Mouse (Mus musculus) stomach, embryonic 14.5 days (tissue): ENCODE measurements around the gene Psmd11. TPM values are rescaled to one million over a fixed set of nuclear protein-coding genes. Genes with fewer than 3 reads are reported as not detected.

ENCODE experiments used
- ATAC-seq: fragments of 200-750 bp; cut with Nextera tagmentation; 2 replicates; pipeline ENCODE4 v1.8.0; 2017; ENCODE audit warnings: low read depth, moderate TSS enrichment; ENCODE audit not compliant: insufficient number of reproducible peaks, insufficient read depth, low FRiP score
- H3K27ac ChIP-seq: fragments of 300-500 bp; sonication (generic); 2 replicates; pipeline ENCODE4 v1.5.1; 2014; ENCODE audit warnings: mild to moderate bottlenecking, low read length, moderate library complexity, mixed read lengths
- H3K27me3 ChIP-seq: fragments of 300-500 bp; sonication (generic); 2 replicates; pipeline ENCODE4 v1.6.1; 2014; ENCODE audit warnings: low read length, control low read depth, mixed read lengths; ENCODE audit not compliant: control insufficient read depth, insufficient read depth
- H3K36me3 ChIP-seq: fragments of 300-500 bp; sonication (generic); 2 replicates; pipeline ENCODE4 v1.6.1; 2014; ENCODE audit warnings: mild to moderate bottlenecking, control low read depth, low read length, moderate library complexity, mixed read lengths; ENCODE audit not compliant: control insufficient read depth, insufficient read depth
- H3K4me1 ChIP-seq: fragments of 300-500 bp; sonication (generic); 2 replicates; pipeline ENCODE4 v1.6.1; 2014; ENCODE audit warnings: low read length, control low read depth, mixed read lengths; ENCODE audit not compliant: control insufficient read depth, insufficient read depth
- H3K4me2 ChIP-seq: fragments of 300-500 bp; sonication (generic); replicated peaks from 2 replicates; pipeline ENCODE4 v1.6.1; 2014; ENCODE audit warnings: low read depth, low read length, control low read depth
- H3K4me3 ChIP-seq: fragments of 300-500 bp; sonication (generic); 2 replicates; pipeline ENCODE4 v1.5.1; 2014; ENCODE audit warnings: low read depth, low read length, control low read depth
- H3K9ac ChIP-seq: fragments of 300-500 bp; sonication (generic); replicated peaks from 2 replicates; pipeline ENCODE4 v1.6.1; 2014; ENCODE audit warnings: low read depth, mild to moderate bottlenecking, control low read depth, low read length, moderate library complexity, mixed read lengths
- H3K9me3 ChIP-seq: fragments of 300-500 bp; sonication (generic); 2 replicates; pipeline ENCODE4 v1.6.1; 2016; ENCODE audit warnings: low read depth, low read length, control low read depth; ENCODE audit not compliant: control insufficient read depth
- WGBS: fragments of 180-500 bp; shearing (Covaris S2); extraction: QIAGEN DNeasy Blood & Tissue Kit; methylation state at CpG from one replicate; pipeline ENCODE4 v1.1.7; 2014; 5-methylcytosine and 5-hydroxymethylcytosine counted together
- polyA plus RNA-seq: library from polyadenylated mRNA; unstranded; fragments of >200 nt; fragmentation: Nextera tagmentation; extraction: Ambion mirVana; gene quantifications from 2 replicates; pipeline ENCODE4 v1.2.1, GENCODE M21; 2014

The Psmd11 gene
- polyA plus RNA-seq, 1 experiment from 2014 or later = 278 TPM

- Histone ChIP-seq H3K27me3 (no peaks in the 10 kb centered on the region), H3K9me3 (no peaks in the 10 kb centered on the region), H3K36me3 (no peaks in the 10 kb centered on the region), H3K9ac (no peak overlapping the region), H3K4me1 (0 out of 2 replicates have a peak, but pooled peaks cover 3% of the 10 kb centered on the region), H3K4me2 (no peak overlapping the region), H3K4me3 (no peak overlapping the region), H3K27ac (no peak overlapping the region)
- no peak; the same call in 1 of the 2 replicates for ATAC-seq
- WGBS = 58% methylated on average over 11 of the region's 11 CpGs
Observed at GRCm38 (mm10) chr11:80498328-80499070, 70.1 kb downstream of the Psmd11 start.

- no peak for ATAC-seq
Observed at GRCm38 (mm10) chr11:80499550-80499952, 71.1 kb downstream of the Psmd11 start.

GRCm38 (mm10) chr11:80503281-80503680 is 74.9 kb downstream of the Psmd11 start:
- WGBS = 82% methylated on average over 6 of the region's 6 CpGs

More at GRCm38 (mm10) chr11:80499550-80499952, 71.1 kb downstream of the Psmd11 start:
- Histone ChIP-seq H3K27me3 (no peaks in the 10 kb centered on the region), H3K36me3 (no peaks in the 10 kb centered on the region), H3K9ac (no peak overlapping the region), H3K4me3 (no peak overlapping the region), H3K4me2 (no peak overlapping the region), H3K9me3 (no peaks in the 10 kb centered on the region), H3K4me1 (peaks cover 10% of the 10 kb centered on the region; the same call in 1 of the 2 replicates), H3K27ac (no peak overlapping the region)
- 72% methylated on average over 4 of the region's 4 CpGs for WGBS

GRCm38 (mm10) chr11:80503726-80504452 is 75.5 kb downstream of the Psmd11 start:
- no peak; the same call in 1 of the 2 replicates for ATAC-seq
- 43% methylated on average over 13 of the region's 13 CpGs for whole genome bisulfite sequencing

More at GRCm38 (mm10) chr11:80503281-80503680, 74.9 kb downstream of the Psmd11 start:
- Histone ChIP-seq H3K4me2 (no peak overlapping the region), H3K36me3 (no peaks in the 10 kb centered on the region), H3K9me3 (no peaks in the 10 kb centered on the region), H3K4me3 (no peak overlapping the region), H3K27ac (no peak overlapping the region), H3K27me3 (no peaks in the 10 kb centered on the region), H3K4me1 (peaks cover 12% of the 10 kb centered on the region; the same call in 1 of the 2 replicates), H3K9ac (no peak overlapping the region)
- ATAC-seq = no peak

GRCm38 (mm10) chr11:80504519-80505385 is 76.3 kb downstream of the Psmd11 start:
- Histone ChIP-seq H3K9ac (no peak overlapping the region), H3K27ac (no peak overlapping the region), H3K4me3 (no peak overlapping the region), H3K9me3 (no peaks in the 10 kb centered on the region), H3K4me1 (peaks cover 8% of the 10 kb centered on the region; the same call in 1 of the 2 replicates), H3K36me3 (no peaks in the 10 kb centered on the region), H3K27me3 (no peaks in the 10 kb centered on the region), H3K4me2 (no peak overlapping the region)
- no peak for ATAC-seq
- 54% methylated on average over 6 of the region's 6 CpGs for WGBS

More at GRCm38 (mm10) chr11:80503726-80504452, 75.5 kb downstream of the Psmd11 start:
- Histone ChIP-seq H3K4me3 (no peak overlapping the region), H3K9me3 (no peaks in the 10 kb centered on the region), H3K4me1 (peaks cover 9% of the 10 kb centered on the region; the same call in 1 of the 2 replicates), H3K9ac (no peak overlapping the region), H3K36me3 (no peaks in the 10 kb centered on the region), H3K27ac (no peak overlapping the region), H3K4me2 (no peak overlapping the region), H3K27me3 (no peaks in the 10 kb centered on the region)

GRCm38 (mm10) chr11:80505581-80505980 is 77.2 kb downstream of the Psmd11 start:
- H3K27ac ChIP-seq = no peak overlapping the region
- H3K36me3 ChIP-seq = no peaks in the 10 kb centered on the region
- no peaks in the 10 kb centered on the region for H3K9me3 ChIP-seq
- H3K4me2 ChIP-seq = no peak overlapping the region
- H3K4me1 ChIP-seq = peaks cover 8% of the 10 kb centered on the region; the same call in 1 of the 2 replicates
- H3K9ac ChIP-seq = no peak overlapping the region
- 89% methylated on average over 3 of the region's 3 CpGs for WGBS
- no peak overlapping the region for H3K4me3 ChIP-seq
- no peaks in the 10 kb centered on the region for H3K27me3 ChIP-seq
- no peak for ATAC-seq

- Histone ChIP-seq H3K4me1 (peaks cover 8% of the 10 kb centered on the region; the same call in 1 of the 2 replicates), H3K36me3 (no peaks in the 10 kb centered on the region), H3K9me3 (no peaks in the 10 kb centered on the region), H3K9ac (no peak overlapping the region), H3K4me3 (no peak overlapping the region), H3K4me2 (no peak overlapping the region), H3K27ac (no peak overlapping the region), H3K27me3 (no peaks in the 10 kb centered on the region)
- ATAC-seq = no peak
Observed at GRCm38 (mm10) chr11:80506483-80506882, 78.1 kb downstream of the Psmd11 start.

- WGBS = 87% methylated on average over 6 of the region's 6 CpGs
- Histone ChIP-seq H3K27ac (no peak overlapping the region), H3K27me3 (no peaks in the 10 kb centered on the region), H3K4me2 (no peak overlapping the region), H3K36me3 (no peaks in the 10 kb centered on the region), H3K9me3 (no peaks in the 10 kb centered on the region), H3K4me3 (no peak overlapping the region), H3K4me1 (peaks cover 8% of the 10 kb centered on the region; the same call in 1 of the 2 replicates), H3K9ac (no peak overlapping the region)
- no peak for ATAC-seq
Observed at GRCm38 (mm10) chr11:80507791-80508190, 79.4 kb downstream of the Psmd11 start.
